Mouse (Mus musculus) hindbrain, embryonic 14.5 days (tissue): Measurements from ENCODE around the gene Bcor. TPM values are rescaled to one million over a fixed set of nuclear protein-coding genes. Genes with fewer than 3 reads are reported as not detected.

Source experiments
- ATAC-seq: fragments of 200-750 bp; cut with Nextera tagmentation; 2 replicates; pipeline ENCODE4 v1.8.0; 2017; ENCODE audit warnings: moderate number of reproducible peaks, mild to moderate bottlenecking, moderate TSS enrichment, moderate library complexity; ENCODE audit not compliant: low FRiP score
- DNase-seq: peaks from one replicate; pipeline ENCODE4 v3.0.0-alpha.2; 2015; ENCODE audit warnings: low spot score
- H3K27ac ChIP-seq: fragments of 300-500 bp; sonication (generic); 2 replicates; pipeline ENCODE4 v1.5.1; 2014; ENCODE audit warnings: mild to moderate bottlenecking, moderate library complexity
- H3K27me3 ChIP-seq: fragments of 300-500 bp; sonication (generic); 2 replicates; pipeline ENCODE4 v1.6.1; 2014; ENCODE audit warnings: mild to moderate bottlenecking, low read length, mixed read lengths; ENCODE audit not compliant: control insufficient read depth, insufficient read depth
- H3K36me3 ChIP-seq: fragments of 300-500 bp; sonication (generic); replicated peaks from 2 replicates; pipeline ENCODE4 v1.6.1; 2014; ENCODE audit not compliant: control insufficient read depth, insufficient read depth
- H3K4me1 ChIP-seq: fragments of 300-500 bp; sonication (generic); replicated peaks from 2 replicates; pipeline ENCODE4 v1.6.1; 2014; ENCODE audit warnings: antibody characterized with exemption, low read length, mixed read lengths; ENCODE audit not compliant: control insufficient read depth, insufficient read depth
- H3K4me2 ChIP-seq: fragments of 300-500 bp; sonication (generic); replicated peaks from 2 replicates; pipeline ENCODE4 v1.6.1; 2014; ENCODE audit warnings: mild to moderate bottlenecking, moderate library complexity
- H3K4me3 ChIP-seq: fragments of 300-500 bp; sonication (generic); replicated peaks from 2 replicates; pipeline ENCODE4 v1.5.1; 2014; ENCODE audit warnings: mild to moderate bottlenecking, low read length
- H3K9ac ChIP-seq: fragments of 300-500 bp; sonication (generic); 2 replicates; pipeline ENCODE4 v1.6.1; 2014
- H3K9me3 ChIP-seq: fragments of 300-500 bp; sonication (generic); 2 replicates; pipeline ENCODE4 v1.6.1; 2016; ENCODE audit warnings: low read length; ENCODE audit not compliant: control insufficient read depth
- WGBS: fragments of 180-500 bp; shearing (Covaris S2); extraction: QIAGEN DNeasy Blood & Tissue Kit; methylation state at CpG from one replicate; pipeline ENCODE4 v1.1.7; 2014; 5-methylcytosine and 5-hydroxymethylcytosine counted together
- polyA plus RNA-seq: library from polyadenylated mRNA; unstranded; fragments of >200 nt; fragmentation: Nextera tagmentation; extraction: Ambion mirVana; gene quantifications from 2 replicates; pipeline ENCODE4 v1.2.1, GENCODE M21; 2014

Gene Bcor
- polyA plus RNA-seq, 1 experiment from 2014 or later = 17.5 TPM

DNA sequence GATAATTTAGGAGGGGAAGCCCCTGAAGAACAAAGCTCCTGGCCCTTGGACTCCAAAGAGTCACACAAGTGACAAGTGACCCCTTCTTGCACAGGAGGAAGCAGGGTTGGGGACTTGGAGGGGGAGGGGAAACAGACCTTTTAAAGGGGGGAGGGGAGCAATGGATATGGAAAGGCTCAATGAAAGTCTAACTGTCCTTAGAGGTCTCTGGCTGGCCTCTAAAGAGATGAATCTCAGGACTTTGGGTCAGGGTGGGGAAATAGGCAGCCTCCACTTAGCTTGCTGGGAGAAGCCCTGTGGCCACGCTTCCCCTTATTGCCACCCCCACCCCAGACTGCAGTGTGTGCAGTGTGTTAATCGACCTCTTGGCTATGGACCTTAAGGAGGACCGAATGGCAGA, 158.2 kb downstream of the Bcor start:
- 14% methylated on average over 3 of the region's 3 CpGs for WGBS
- no peak overlapping the region for H3K9ac ChIP-seq
- no peak for ATAC-seq
- H3K4me3 ChIP-seq = no peak overlapping the region
- H3K27me3 ChIP-seq = peaks cover 81% of the 10 kb centered on the region
- H3K9me3 ChIP-seq = no peaks in the 10 kb centered on the region
- DNase-seq = no peak
- no peak overlapping the region for H3K27ac ChIP-seq
- no peak overlapping the region for H3K4me2 ChIP-seq
- H3K36me3 ChIP-seq = no peaks in the 10 kb centered on the region
- peaks cover 59% of the 10 kb centered on the region for H3K4me1 ChIP-seq

DNA sequence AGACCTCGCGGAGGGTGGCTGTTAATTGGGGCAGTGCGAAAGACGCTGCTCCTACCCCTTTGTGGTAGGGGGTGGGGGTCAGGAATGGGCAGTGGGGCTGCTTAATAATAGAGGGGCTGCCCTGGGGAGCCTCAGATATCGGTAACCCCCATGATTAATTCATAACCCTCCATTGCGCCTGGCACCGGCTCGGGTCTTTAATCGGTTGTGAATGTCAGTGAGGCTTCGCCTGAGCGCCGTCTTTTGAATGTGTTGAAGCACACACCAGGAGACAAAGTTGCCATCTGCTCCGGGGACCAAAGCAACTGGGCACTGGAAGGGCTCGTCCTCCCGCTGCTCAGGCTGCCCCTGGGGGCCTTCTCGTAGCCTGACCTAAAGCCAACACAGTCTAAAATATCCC, 158.8 kb downstream of the Bcor start:
- 3% methylated on average over 16 of the region's 16 CpGs for WGBS
- H3K27me3 ChIP-seq = peaks cover 77% of the 10 kb centered on the region
- no peak overlapping the region for H3K9ac ChIP-seq
- H3K4me1 ChIP-seq = peaks cover 58% of the 10 kb centered on the region
- H3K4me2 ChIP-seq = no peak overlapping the region
- no peaks in the 10 kb centered on the region for H3K9me3 ChIP-seq
- H3K4me3 ChIP-seq = no peak overlapping the region
- DNase-seq (no peak), ATAC-seq (no peak)
- no peaks in the 10 kb centered on the region for H3K36me3 ChIP-seq
- no peak overlapping the region for H3K27ac ChIP-seq

GRCm38 (mm10) chrX:12000620-12001019, 159.5 kb downstream of the Bcor start:
- whole genome bisulfite sequencing = 7% methylated on average over 13 of the region's 13 CpGs
- Histone ChIP-seq H3K9me3 (no peaks in the 10 kb centered on the region), H3K4me1 (peaks cover 51% of the 10 kb centered on the region), H3K27ac (no peak overlapping the region; the same call in 1 of the 2 replicates), H3K36me3 (no peaks in the 10 kb centered on the region), H3K9ac (no peak overlapping the region), H3K27me3 (peaks cover 73% of the 10 kb centered on the region), H3K4me2 (no peak overlapping the region), H3K4me3 (no peak overlapping the region)
- DNase-seq = no peak
- ATAC-seq = no peak

- H3K4me1 ChIP-seq = peaks cover 44% of the 10 kb centered on the region
- H3K4me3 ChIP-seq = no peak overlapping the region
- peaks cover 72% of the 10 kb centered on the region for H3K27me3 ChIP-seq
- no peak for DNase-seq
- WGBS = 7% methylated on average over 19 of the region's 19 CpGs
- H3K27ac ChIP-seq = no peak overlapping the region
- no peaks in the 10 kb centered on the region for H3K36me3 ChIP-seq
- no peaks in the 10 kb centered on the region for H3K9me3 ChIP-seq
- ATAC-seq = no peak
- no peak overlapping the region for H3K9ac ChIP-seq
- H3K4me2 ChIP-seq = peak overlapping the region; percentile 59
Observed at GRCm38 (mm10) chrX:11999951-12000350, 160.2 kb downstream of the Bcor start.

DNA sequence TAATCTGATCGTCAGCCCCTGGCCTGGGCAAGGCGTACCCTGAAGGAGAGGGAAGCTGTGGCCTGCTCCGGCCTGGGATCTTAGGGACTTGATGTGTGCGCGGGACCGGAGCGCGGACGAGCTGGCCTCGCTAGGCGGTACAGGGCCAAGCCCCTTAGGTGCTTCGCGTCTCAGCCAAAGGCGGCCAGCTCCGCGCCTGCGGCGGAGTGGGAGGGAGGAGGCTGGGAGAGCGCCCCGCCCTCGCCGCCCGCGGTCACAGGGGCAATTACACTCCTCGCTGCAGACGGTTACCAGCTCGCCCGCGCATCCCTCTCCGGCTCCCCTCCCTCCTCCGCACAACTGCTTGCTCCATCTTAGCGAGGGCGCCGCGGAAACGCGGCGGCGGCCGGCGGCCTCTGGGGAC, 161.2 kb downstream of the Bcor start:
- no peak for DNase-seq
- H3K4me2 ChIP-seq = peak overlapping the region; percentile 59
- peak overlapping the region; percentile 54 for H3K27ac ChIP-seq
- H3K4me1 ChIP-seq = peaks cover 43% of the 10 kb centered on the region
- H3K27me3 ChIP-seq = peaks cover 63% of the 10 kb centered on the region
- H3K4me3 ChIP-seq = peak overlapping the region; percentile 26
- ATAC-seq = peak; percentile 69
- H3K9me3 ChIP-seq = no peaks in the 10 kb centered on the region
- 2% methylated on average over 22 of the region's 41 CpGs for WGBS
- peak overlapping the region; percentile 61 for H3K9ac ChIP-seq
- H3K36me3 ChIP-seq = no peaks in the 10 kb centered on the region

GRCm38 (mm10) chrX:11996891-11997290, 163.3 kb downstream of the Bcor start:
- Histone ChIP-seq H3K9ac (no peak overlapping the region), H3K4me2 (no peak overlapping the region), H3K36me3 (no peaks in the 10 kb centered on the region), H3K4me3 (no peak overlapping the region), H3K4me1 (peaks cover 33% of the 10 kb centered on the region), H3K27me3 (peaks cover 50% of the 10 kb centered on the region), H3K9me3 (no peaks in the 10 kb centered on the region), H3K27ac (no peak overlapping the region)
- ATAC-seq = no peak
- WGBS = 88% methylated on average over 2 of the region's 2 CpGs
- no peak for DNase-seq

- H3K4me2 ChIP-seq = no peak overlapping the region
- ATAC-seq (no peak), DNase-seq (no peak)
- WGBS = 55% methylated on average over 6 of the region's 8 CpGs
- H3K27me3 ChIP-seq = peaks cover 47% of the 10 kb centered on the region
- no peak overlapping the region for H3K27ac ChIP-seq
- H3K9me3 ChIP-seq = no peaks in the 10 kb centered on the region
- H3K4me1 ChIP-seq = peaks cover 29% of the 10 kb centered on the region
- H3K4me3 ChIP-seq = no peak overlapping the region
- no peaks in the 10 kb centered on the region for H3K36me3 ChIP-seq
- H3K9ac ChIP-seq = no peak overlapping the region
Observed at GRCm38 (mm10) chrX:11996489-11996888, 163.7 kb downstream of the Bcor start.

DNA sequence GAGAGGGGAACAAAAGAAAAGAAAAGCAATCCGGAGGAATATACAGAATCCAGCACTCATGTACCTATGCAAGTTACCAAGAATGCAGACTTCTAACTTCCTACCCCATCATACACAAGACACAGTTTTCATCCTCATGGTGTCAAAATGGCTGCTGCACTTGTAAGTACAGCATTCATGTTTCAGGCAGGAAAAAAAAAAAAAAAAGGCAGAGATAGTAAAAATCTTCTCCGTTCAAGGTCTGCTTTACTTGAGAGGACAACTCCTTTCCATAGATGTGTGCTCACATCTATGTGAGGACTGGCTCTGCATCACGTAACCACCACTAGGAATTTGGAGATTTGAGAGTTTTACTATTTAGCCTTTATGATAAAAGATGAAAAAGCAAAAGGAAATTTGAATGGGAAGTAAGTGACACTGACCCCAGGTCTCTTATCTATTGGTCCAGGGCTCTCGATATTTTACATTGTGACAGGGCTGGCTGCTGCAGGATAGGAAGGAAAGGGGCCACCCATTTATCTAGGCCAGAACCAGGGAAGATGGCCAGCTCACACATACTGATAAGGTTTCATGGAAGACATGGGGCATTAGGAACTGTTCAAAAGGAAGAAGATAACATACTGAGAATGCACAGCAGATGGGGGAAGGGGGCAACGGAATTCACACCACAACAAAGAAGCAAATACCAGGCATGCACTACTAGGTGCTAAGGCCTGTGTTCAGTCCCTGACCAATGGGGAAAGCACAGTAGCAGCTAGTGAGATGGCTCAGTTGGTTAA, 166.3 kb downstream of the Bcor start:
- H3K4me3 ChIP-seq = no peak overlapping the region
- DNase-seq (no peak), ATAC-seq (no peak)
- H3K9ac ChIP-seq = no peak overlapping the region
- no peak overlapping the region for H3K27ac ChIP-seq
- peaks cover 23% of the 10 kb centered on the region for H3K27me3 ChIP-seq
- no peaks in the 10 kb centered on the region for H3K36me3 ChIP-seq
- WGBS = 83% methylated on average over 5 of the region's 5 CpGs
- no peak overlapping the region for H3K4me2 ChIP-seq
- H3K4me1 ChIP-seq = peaks cover 7% of the 10 kb centered on the region; the same call in 1 of the 2 replicates
- H3K9me3 ChIP-seq = no peaks in the 10 kb centered on the region

DNA sequence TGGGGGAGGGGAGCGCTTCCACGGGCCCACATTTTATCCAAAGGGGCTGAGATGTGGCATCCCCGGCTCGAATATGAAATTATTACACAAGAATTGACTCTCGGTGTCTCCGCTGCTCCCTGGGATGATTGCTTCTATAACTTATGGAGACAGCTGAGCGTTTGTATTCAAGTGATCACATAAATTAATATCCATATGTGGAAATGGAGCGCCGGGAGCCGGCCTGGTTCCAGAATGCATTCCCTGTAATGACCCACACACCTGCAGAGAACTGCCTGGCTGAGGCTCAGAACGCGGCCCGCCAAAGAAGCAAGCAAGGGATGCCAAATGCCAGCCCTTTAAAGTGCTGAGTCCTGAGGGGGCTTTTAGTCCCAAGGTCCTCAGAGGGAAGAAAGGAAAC, 170.7 kb downstream of the Bcor start:
- H3K4me1 ChIP-seq = no peaks in the 10 kb centered on the region
- peaks cover 6% of the 10 kb centered on the region for H3K27me3 ChIP-seq
- DNase-seq = no peak
- H3K4me2 ChIP-seq = no peak overlapping the region
- ATAC-seq = no peak
- no peaks in the 10 kb centered on the region for H3K9me3 ChIP-seq
- no peak overlapping the region for H3K9ac ChIP-seq
- 60% methylated on average over 13 of the region's 13 CpGs for WGBS
- H3K4me3 ChIP-seq = no peak overlapping the region
- H3K27ac ChIP-seq = no peak overlapping the region
- H3K36me3 ChIP-seq = no peaks in the 10 kb centered on the region
